Mouse (Mus musculus) retina, adult 2 months (tissue): ENCODE measurements at regions not wholly inside any gene's neighbourhood (a gene's known extent, or its start where the extent isn't known, plus 50 kb on each side); places are given as distances from the start of the nearest gene placed in this dataset.

ENCODE experiments used
- DNase-seq: peaks from one replicate; pipeline ENCODE4 v3.0.0-alpha.2; 2012; ENCODE audit warnings: low read depth, low spot score

- no peak for DNase-seq
These were observed 320.4 kb downstream of the Bcor start for GRCm38 (mm10) chrX:11839665-11840245.

GRCm38 (mm10) chrX:11840319-11841035 lies 319.7 kb downstream of the Bcor start:
- DNase-seq: no peak

GRCm38 (mm10) chrX:11845566-11845965 lies 314.6 kb downstream of the Bcor start:
- DNase-seq: no peak

GRCm38 (mm10) chrX:11855910-11856309 lies 304.2 kb downstream of the Bcor start:
- DNase-seq: no peak

GRCm38 (mm10) chrX:11859396-11859795 lies 300.8 kb downstream of the Bcor start:
- no peak for DNase-seq

- DNase-seq: no peak
These were observed 298.9 kb downstream of the Bcor start for GRCm38 (mm10) chrX:11861119-11861708.

GRCm38 (mm10) chrX:11861892-11862291 lies 298.3 kb downstream of the Bcor start:
- DNase-seq: no peak

- no peak for DNase-seq
These were observed 297.0 kb downstream of the Bcor start for GRCm38 (mm10) chrX:11863106-11863505.

- DNase-seq: no peak
These were observed 286.2 kb downstream of the Bcor start for GRCm38 (mm10) chrX:11873913-11874312.

GRCm38 (mm10) chrX:11876636-11877035 lies 283.5 kb downstream of the Bcor start:
- DNase-seq: no peak

- DNase-seq: no peak
These were observed 282.1 kb downstream of the Bcor start for GRCm38 (mm10) chrX:11878028-11878427.

- no peak for DNase-seq
These were observed 279.2 kb downstream of the Bcor start for GRCm38 (mm10) chrX:11880972-11881371.

- no peak for DNase-seq
These were observed 276.1 kb downstream of the Bcor start for GRCm38 (mm10) chrX:11883738-11884716.

- DNase-seq: no peak
These were observed 267.8 kb downstream of the Bcor start for GRCm38 (mm10) chrX:11892396-11892795.

GRCm38 (mm10) chrX:11893606-11894279 lies 266.4 kb downstream of the Bcor start:
- no peak for DNase-seq

GRCm38 (mm10) chrX:11894280-11894662 lies 265.9 kb downstream of the Bcor start:
- DNase-seq: no peak

GRCm38 (mm10) chrX:11895396-11895795 lies 264.8 kb downstream of the Bcor start:
- DNase-seq: no peak

- DNase-seq: no peak
These were observed 261.9 kb downstream of the Bcor start for GRCm38 (mm10) chrX:11898280-11898679.

- no peak for DNase-seq
These were observed 261.1 kb downstream of the Bcor start for GRCm38 (mm10) chrX:11899051-11899450.

GRCm38 (mm10) chrX:11899914-11900313 lies 260.2 kb downstream of the Bcor start:
- no peak for DNase-seq

- no peak for DNase-seq
These were observed 258.4 kb downstream of the Bcor start for GRCm38 (mm10) chrX:11901791-11902190.
